Mouse (Mus musculus): ENCODE measurements at regions not wholly inside any gene's neighbourhood (a gene's known extent, or its start where the extent isn't known, plus 50 kb on each side); places are given as distances from the start of the nearest gene placed in this dataset.

DNA sequence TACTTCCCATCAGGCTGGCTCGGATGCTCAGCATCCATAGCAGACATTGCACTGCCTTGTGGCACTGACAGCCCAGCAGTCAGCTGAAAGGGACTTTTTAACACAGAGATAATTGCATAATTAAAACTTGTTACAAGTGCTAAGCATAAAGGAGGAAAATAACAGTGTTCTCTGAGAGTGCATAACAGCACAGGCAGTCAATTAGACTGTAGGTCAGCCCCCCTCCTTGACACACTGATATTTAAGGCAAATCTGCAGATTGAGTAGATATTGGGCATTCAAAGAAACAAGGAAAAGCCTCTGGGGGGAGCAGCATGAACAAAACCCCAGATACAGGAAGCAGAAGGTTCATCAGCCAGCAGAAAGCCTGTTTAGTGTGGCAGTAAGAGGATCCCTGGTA lies 237.8 kb upstream of the Cdh11 start:
- Histone ChIP-seq H3K9ac (ENCODE audit: insufficient read depth, low read depth, low read length, poor library complexity, severe bottlenecking) (no peak overlapping the region), H3K36me3 (ENCODE audit: control insufficient read depth, insufficient read depth, low read length, poor library complexity, severe bottlenecking) (no peaks in the 10 kb centered on the region), H3K4me3 (ENCODE audit: insufficient read depth in 1 of 2, low read depth in 1 of 2, low read length in 2 of 2, poor library complexity in 1 of 2, severe bottlenecking in 1 of 2) (no peak overlapping the region), H3K4me1 (ENCODE audit: control insufficient read depth in 2 of 2, insufficient read depth in 2 of 2, low read length in 2 of 2, poor library complexity in 1 of 2) (no peaks in the 10 kb centered on the region), H3K9me3 (ENCODE audit: control insufficient read depth, insufficient read depth, low read depth, low read length) (no peaks in the 10 kb centered on the region), H3K27ac (ENCODE audit: insufficient read depth, low read depth, low read length, poor library complexity, severe bottlenecking) (no peak overlapping the region)
- in situ Hi-C loops (cut with MboI; ENCODE audit: low sequenced_read_pairs in 2 of 2, unreplicated experiment in 2 of 2), result no loop called here
- no peak for DNase-seq (ENCODE audit: low read depth, low spot score)
- TF ChIP-seq HCFC1 (IDR thresholded peaks at IDR 0.05; ENCODE audit: borderline replicate concordance, insufficient read depth, low read length) (no peak), ZC3H11A (IDR thresholded peaks at IDR 0.05; ENCODE audit: borderline replicate concordance, low read depth, low read length) (no peak), CHD2 (IDR thresholded peaks at IDR 0.05; ENCODE audit: low read depth, low read length) (no peak), MAFK (IDR thresholded peaks at IDR 0.05; ENCODE audit: insufficient read depth, low read depth, low read length) (no peak)

DNA sequence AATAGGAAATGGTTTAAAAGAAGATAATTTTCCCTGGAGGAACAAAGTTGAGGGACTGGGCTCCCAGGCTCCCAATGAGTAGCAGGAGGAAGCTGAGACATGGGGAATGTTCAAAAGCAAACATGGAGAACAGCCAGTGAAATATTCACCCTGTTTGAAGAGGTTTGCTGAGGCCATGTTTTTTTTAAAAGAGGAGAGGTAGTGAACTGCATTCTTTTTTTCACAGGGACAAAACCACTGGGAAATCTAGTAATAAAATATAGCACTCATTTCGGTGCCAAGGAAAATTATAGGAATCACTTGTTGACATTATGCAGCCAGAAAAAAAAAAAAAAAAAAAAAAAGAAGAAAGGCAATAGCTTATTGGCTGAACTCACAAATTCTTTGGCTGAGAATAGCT lies 246.3 kb upstream of the Cdh11 start:
- H3K36me3 ChIP-seq (ENCODE audit: control insufficient read depth, insufficient read depth, low read length, poor library complexity, severe bottlenecking), result no peaks in the 10 kb centered on the region
- no peak overlapping the region for H3K27ac ChIP-seq (ENCODE audit: insufficient read depth, low read depth, low read length, poor library complexity, severe bottlenecking)
- TF ChIP-seq ZC3H11A (IDR thresholded peaks at IDR 0.05; ENCODE audit: borderline replicate concordance, low read depth, low read length), result no peak
- no peak for TF ChIP-seq HCFC1 (IDR thresholded peaks at IDR 0.05; ENCODE audit: borderline replicate concordance, insufficient read depth, low read length)
- no peak for TF ChIP-seq CHD2 (IDR thresholded peaks at IDR 0.05; ENCODE audit: low read depth, low read length)
- TF ChIP-seq ZNF384 (IDR thresholded peaks at IDR 0.05; ENCODE audit: low read depth, low read length), result no peak
- no peak for TF ChIP-seq MAFK (IDR thresholded peaks at IDR 0.05; ENCODE audit: insufficient read depth, low read depth, low read length)
- DNase-seq (ENCODE audit: low read depth, low spot score), result no peak
- no peak overlapping the region for H3K9ac ChIP-seq (ENCODE audit: insufficient read depth, low read depth, low read length, poor library complexity, severe bottlenecking)
- no peak overlapping the region for H3K4me3 ChIP-seq (ENCODE audit: insufficient read depth in 1 of 2, low read depth in 1 of 2, low read length in 2 of 2, poor library complexity in 1 of 2, severe bottlenecking in 1 of 2)
- in situ Hi-C loops (cut with MboI; ENCODE audit: low sequenced_read_pairs in 2 of 2, unreplicated experiment in 2 of 2), result no loop called here
- no peaks in the 10 kb centered on the region for H3K4me1 ChIP-seq (ENCODE audit: control insufficient read depth in 2 of 2, insufficient read depth in 2 of 2, low read length in 2 of 2, poor library complexity in 1 of 2)
- no peaks in the 10 kb centered on the region for H3K9me3 ChIP-seq (ENCODE audit: control insufficient read depth, insufficient read depth, low read depth, low read length)

DNA sequence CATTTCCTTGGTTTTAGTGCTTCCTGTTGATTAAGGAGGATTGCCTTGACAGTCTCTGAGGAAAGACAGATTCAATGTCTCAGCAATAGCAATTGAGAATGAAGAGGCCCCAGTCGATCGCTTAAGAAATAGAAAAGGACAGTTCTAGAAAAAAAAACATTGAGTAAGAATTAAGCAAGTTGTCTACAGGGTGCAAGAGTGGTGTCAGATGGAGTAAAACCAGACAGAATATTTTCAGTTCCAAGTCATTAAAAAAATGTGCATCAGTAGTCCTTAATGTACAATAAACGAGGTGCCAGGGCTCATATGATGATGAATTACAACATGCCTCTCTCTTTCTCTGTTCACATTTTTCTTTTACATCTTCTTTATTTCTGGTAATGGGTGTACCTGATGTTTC lies 248.5 kb upstream of the Cdh11 start:
- no peaks in the 10 kb centered on the region for H3K4me1 ChIP-seq (ENCODE audit: control insufficient read depth in 2 of 2, insufficient read depth in 2 of 2, low read length in 2 of 2, poor library complexity in 1 of 2)
- TF ChIP-seq CHD2 (IDR thresholded peaks at IDR 0.05; ENCODE audit: low read depth, low read length) (no peak), HCFC1 (IDR thresholded peaks at IDR 0.05; ENCODE audit: borderline replicate concordance, insufficient read depth, low read length) (no peak), ZC3H11A (IDR thresholded peaks at IDR 0.05; ENCODE audit: borderline replicate concordance, low read depth, low read length) (no peak), MAFK (IDR thresholded peaks at IDR 0.05; ENCODE audit: insufficient read depth, low read depth, low read length) (no peak), ZNF384 (IDR thresholded peaks at IDR 0.05; ENCODE audit: low read depth, low read length) (no peak)

DNA sequence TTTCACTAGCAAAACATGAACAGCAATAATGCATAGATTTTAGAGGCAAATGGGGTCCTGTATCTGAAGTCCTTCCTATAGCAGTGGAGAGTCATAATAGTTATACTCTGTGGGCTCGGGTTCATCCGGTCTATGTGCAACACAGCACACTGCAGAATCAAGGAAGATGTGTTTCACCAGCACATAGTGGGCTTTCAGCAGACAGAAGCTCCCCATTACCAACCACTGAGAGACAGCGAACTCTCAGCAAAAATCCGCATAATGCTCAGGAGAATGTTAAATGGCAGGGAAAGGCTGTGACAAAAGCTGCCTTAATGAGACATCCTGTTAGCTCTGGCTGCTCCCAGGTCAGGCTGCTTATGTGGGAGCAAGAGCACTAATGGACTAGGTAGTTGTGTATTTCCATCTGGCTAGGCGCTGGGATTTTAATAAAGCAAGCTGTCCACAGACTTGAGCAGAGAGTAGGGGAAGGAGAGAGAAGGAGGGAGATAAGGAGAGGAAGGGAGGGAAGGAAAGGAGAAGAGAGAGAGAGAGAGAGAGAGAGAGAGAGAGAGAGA lies 286.7 kb upstream of the Cdh11 start:
- no peaks in the 10 kb centered on the region for H3K9me3 ChIP-seq (ENCODE audit: control insufficient read depth, insufficient read depth, low read depth, low read length)
- H3K36me3 ChIP-seq (ENCODE audit: control insufficient read depth, insufficient read depth, low read length, poor library complexity, severe bottlenecking), result no peaks in the 10 kb centered on the region
- no peak for DNase-seq (ENCODE audit: low read depth, low spot score)
- H3K4me3 ChIP-seq (ENCODE audit: insufficient read depth in 1 of 2, low read depth in 1 of 2, low read length in 2 of 2, poor library complexity in 1 of 2, severe bottlenecking in 1 of 2), result no peak overlapping the region
- H3K27ac ChIP-seq (ENCODE audit: insufficient read depth, low read depth, low read length, poor library complexity, severe bottlenecking), result no peak overlapping the region
- no peak for TF ChIP-seq ZC3H11A (IDR thresholded peaks at IDR 0.05; ENCODE audit: borderline replicate concordance, low read depth, low read length)
- no peak for TF ChIP-seq CHD2 (IDR thresholded peaks at IDR 0.05; ENCODE audit: low read depth, low read length)
- no peak for TF ChIP-seq HCFC1 (IDR thresholded peaks at IDR 0.05; ENCODE audit: borderline replicate concordance, insufficient read depth, low read length)
- no peaks in the 10 kb centered on the region for H3K4me1 ChIP-seq (ENCODE audit: control insufficient read depth in 2 of 2, insufficient read depth in 2 of 2, low read length in 2 of 2, poor library complexity in 1 of 2)
- in situ Hi-C loops (cut with MboI; ENCODE audit: low sequenced_read_pairs in 2 of 2, unreplicated experiment in 2 of 2), result no loop called here
- no peak overlapping the region for H3K9ac ChIP-seq (ENCODE audit: insufficient read depth, low read depth, low read length, poor library complexity, severe bottlenecking)

More for the DNA sequence above, 248.5 kb upstream of the Cdh11 start:
- in situ Hi-C loops (cut with MboI; ENCODE audit: low sequenced_read_pairs in 2 of 2, unreplicated experiment in 2 of 2), result no loop called here
- H3K27ac ChIP-seq (ENCODE audit: insufficient read depth, low read depth, low read length, poor library complexity, severe bottlenecking), result no peak overlapping the region
- no peaks in the 10 kb centered on the region for H3K36me3 ChIP-seq (ENCODE audit: control insufficient read depth, insufficient read depth, low read length, poor library complexity, severe bottlenecking)
- no peak for DNase-seq (ENCODE audit: low read depth, low spot score)
- no peak overlapping the region for H3K4me3 ChIP-seq (ENCODE audit: insufficient read depth in 1 of 2, low read depth in 1 of 2, low read length in 2 of 2, poor library complexity in 1 of 2, severe bottlenecking in 1 of 2)
- no peak overlapping the region for H3K9ac ChIP-seq (ENCODE audit: insufficient read depth, low read depth, low read length, poor library complexity, severe bottlenecking)
- H3K9me3 ChIP-seq (ENCODE audit: control insufficient read depth, insufficient read depth, low read depth, low read length), result no peaks in the 10 kb centered on the region

DNA sequence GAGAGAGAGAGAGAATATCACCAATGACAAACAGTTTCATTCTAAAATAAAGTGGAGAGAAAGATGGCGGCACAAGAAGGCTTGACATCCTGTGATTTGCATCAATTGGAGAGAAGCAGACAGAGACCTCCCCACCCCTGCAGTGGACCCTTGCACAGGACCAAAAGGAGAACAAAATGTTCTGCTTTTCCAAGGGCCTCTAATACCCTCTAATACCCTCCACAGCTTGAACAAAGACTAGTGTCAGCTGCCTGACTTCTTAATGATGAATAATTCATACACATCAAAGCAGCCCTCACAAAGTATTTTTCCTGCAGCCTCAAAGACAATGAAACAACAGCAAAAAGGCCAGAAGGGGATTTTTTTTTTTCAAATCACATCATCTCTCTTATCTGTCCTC lies 287.2 kb upstream of the Cdh11 start:
- Histone ChIP-seq H3K4me1 (ENCODE audit: control insufficient read depth in 2 of 2, insufficient read depth in 2 of 2, low read length in 2 of 2, poor library complexity in 1 of 2) (no peaks in the 10 kb centered on the region), H3K4me3 (ENCODE audit: insufficient read depth in 1 of 2, low read depth in 1 of 2, low read length in 2 of 2, poor library complexity in 1 of 2, severe bottlenecking in 1 of 2) (no peak overlapping the region), H3K27ac (ENCODE audit: insufficient read depth, low read depth, low read length, poor library complexity, severe bottlenecking) (no peak overlapping the region), H3K36me3 (ENCODE audit: control insufficient read depth, insufficient read depth, low read length, poor library complexity, severe bottlenecking) (no peaks in the 10 kb centered on the region), H3K9me3 (ENCODE audit: control insufficient read depth, insufficient read depth, low read depth, low read length) (no peaks in the 10 kb centered on the region), H3K9ac (ENCODE audit: insufficient read depth, low read depth, low read length, poor library complexity, severe bottlenecking) (no peak overlapping the region)
- in situ Hi-C loops (cut with MboI; ENCODE audit: low sequenced_read_pairs in 2 of 2, unreplicated experiment in 2 of 2), result no loop called here
- TF ChIP-seq ZNF384 (IDR thresholded peaks at IDR 0.05; ENCODE audit: low read depth, low read length) (no peak), MAFK (IDR thresholded peaks at IDR 0.05; ENCODE audit: insufficient read depth, low read depth, low read length) (no peak), HCFC1 (IDR thresholded peaks at IDR 0.05; ENCODE audit: borderline replicate concordance, insufficient read depth, low read length) (no peak)
- no peak for DNase-seq (ENCODE audit: low read depth, low spot score)
